Mouse (Mus musculus) testis, postnatal 10 days (tissue): ENCODE measurements around the gene Btbd17.
A peak's percentile ranks its signal among the peaks of the same experiment; 100 is the strongest.

Experiments
- DNase-seq: peaks from one replicate; pipeline ENCODE4 v3.0.0; 2021; ENCODE audit warnings: low spot score

Gene Btbd17

DNA sequence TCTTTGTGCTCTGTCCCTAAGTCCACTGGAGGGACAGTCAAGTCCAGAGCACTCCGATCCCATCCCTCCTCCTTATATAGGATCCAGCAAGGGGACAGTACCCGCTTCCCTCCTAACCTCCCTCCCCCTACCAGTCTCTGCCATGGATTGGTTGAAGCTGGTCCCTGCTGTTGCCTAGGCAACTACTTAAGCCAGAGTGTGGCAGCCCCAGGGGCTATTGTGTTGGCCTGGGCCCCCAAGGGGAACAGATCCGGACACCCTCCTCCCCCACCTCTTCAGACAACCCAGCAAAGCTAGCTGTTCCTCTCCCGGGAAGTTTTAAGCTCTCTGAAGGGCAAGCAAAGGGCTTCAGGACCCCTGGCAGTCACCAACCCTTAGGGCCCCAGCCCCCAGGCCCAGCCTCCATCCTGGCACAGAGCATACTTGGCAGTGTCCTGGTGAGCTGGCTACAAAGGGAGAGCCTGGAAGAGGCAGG, at the start of gene Btbd17:
Gene Btbd17 (minus strand): TSS at position 98 of the 475 bp plus-strand sequence.
- DNase-seq: no peak

DNA sequence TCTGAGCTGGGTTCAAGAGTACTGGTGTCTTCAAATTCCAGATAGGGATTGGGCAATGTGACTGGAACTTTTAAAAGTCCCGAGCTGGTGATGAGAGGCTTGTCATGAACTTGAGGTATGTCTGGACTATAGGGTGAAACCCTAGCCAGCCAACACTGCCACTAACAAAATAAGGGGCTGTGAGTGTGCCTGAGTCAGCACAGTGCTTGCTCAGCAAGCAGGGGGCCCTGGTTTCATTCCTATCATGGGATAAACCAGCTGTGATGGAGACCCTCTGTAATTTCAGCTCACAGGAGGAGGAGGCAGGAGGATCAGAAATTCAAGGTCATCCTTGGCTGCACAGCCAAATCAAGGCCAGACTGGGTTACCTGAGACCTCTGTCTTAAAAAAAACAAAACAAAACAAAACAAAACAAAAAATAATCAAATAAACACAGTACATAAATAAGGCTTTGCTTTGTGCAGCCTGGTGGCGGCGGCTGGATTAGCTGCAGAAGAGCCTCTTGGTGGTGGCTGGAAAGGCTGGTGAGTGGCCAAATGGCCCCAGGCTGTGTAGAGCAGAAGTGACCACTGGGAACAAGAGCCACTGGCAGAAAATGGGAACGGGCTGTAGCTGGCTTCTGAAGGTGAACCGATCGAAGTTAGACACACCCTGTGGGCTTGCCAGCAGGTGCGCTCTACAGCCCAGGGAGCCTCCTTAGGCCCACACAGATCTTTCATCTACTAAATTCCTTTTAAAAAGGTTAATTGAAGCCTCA, 48.9 kb upstream of the Btbd17 start:
- DNase-seq: no peak

DNA sequence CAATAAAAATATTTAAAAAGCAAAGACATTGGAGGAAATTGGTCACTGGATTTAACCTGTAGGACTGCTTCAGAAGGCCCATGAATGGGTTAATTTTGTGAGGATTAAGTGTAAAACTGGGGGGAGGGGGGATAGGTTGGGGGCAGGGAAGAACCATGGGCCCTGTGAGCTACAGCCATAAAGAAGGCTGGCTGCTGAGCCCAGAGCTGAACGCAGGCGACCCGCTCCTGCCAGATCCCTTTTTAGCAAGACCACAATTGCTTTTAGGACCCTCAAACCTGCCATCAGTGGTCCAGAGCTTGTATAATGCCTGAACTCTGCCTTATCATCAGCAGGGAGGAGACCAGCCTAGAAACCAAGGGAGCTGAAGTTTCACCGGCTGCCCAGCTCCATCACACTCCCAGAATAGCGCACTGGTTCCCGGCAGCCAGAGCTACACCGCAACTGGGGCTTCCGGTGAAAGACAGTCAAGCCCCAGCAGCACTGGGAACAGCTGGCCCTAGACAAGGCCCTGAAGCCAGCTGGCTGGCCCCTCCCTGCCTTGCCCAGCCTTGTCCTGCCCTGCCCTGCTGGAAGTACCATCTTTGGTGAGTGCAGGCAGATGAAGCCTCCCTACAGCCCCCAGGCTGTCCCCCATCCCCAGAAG, 48.2 kb upstream of the Btbd17 start:
- DNase-seq: no peak

DNA sequence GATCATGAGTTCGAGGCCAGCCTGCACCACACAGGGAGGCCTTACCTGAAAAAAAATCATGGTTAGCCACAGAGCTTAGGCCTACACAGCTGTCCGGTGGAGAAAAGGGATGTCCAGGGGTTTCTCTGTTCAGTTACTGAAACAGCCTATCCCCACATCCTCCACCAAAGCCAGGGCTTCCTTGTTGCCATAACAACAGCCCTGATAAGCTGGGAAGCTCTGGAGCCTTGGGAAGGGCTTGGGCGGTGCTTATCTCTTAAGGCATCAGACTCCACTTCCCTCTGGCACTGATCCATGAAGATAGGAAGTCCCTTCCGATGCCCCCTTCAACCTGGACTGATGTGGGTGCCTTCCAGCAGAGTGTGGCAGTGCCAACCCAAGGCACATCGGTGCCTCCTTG, 37.4 kb upstream of the Btbd17 start:
- DNase-seq: no peak

DNA sequence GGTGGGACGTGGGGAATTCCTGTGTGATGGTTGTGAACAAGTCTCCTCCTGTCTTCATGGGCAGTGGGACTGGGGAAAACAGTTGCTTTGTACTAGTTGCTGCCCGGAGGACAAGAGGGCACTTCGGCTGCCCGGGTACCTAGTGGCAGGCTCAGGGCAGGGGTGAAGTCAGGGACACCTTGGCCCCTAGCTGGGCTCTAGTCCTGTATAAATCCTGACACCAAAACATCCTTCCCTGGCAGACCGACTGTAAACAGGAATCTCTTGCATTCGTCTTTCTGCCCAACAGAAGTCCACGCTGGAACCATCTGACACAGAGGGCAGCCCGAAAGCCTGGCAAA, 34.7 kb upstream of the Btbd17 start:
- DNase-seq: no peak

DNA sequence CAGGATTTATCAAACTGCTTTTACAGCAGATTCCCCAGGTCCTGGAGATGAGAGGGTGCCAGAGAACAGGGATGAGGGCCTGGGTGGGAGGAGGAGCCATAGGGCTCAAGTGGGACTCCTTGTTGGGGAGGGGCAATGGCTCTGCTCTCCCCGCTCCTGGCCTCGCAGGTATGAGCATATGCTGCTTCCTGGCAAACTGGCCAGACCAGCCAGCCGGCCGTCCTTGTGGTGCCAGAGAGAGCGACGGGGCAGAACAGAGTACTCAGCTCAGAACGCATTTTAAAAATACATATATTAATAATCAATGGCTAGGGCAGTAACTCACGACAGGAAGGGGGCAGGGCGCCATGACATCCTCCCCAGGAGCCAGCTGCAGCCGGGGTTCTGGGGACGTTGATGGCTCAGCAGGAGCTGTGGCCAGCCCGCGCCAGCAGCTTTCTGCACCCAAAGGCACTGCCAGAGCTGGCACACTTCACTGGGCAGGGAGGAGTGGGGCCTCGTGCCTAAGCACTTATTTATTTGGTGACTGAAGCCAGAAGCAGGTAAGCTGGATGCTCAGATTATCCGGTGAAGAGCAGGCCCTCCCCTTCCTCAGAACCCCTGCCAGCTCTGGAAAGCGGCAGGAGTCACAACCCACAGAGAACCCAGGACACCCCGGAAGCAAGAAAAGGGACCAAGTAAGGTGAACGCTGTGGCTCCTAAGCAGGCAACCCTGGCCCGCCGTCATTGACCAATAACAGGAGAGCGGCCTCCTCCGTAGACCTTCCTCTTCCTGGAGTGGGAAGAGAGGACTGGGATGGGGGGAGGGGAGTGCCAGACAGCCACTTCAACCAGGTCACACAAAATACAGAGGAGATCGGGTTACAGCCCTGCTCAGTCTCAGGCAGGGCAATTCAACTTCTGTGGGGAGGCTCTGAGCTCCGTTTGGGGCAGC, 34.0 kb upstream of the Btbd17 start:
- peak; percentile 62 for DNase-seq

DNA sequence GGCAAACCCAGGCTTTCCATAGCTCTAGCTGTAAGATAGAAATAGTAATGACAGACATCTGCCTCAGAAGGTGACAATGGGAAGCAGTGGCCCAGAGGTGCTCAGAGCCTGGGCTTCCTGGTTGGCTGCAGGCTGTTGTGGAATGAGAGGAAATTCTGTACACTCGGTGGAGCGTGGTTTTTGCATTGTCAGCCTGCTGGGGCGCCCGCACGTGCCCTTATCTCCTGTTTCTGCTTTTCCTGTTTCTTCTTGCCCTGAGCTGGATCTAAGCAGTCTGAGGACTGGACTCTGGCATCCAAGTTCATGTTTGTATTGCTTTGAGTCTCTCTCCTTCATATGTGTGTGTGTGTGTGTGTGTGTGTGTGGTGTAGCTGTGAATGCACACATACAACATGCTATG, 30.9 kb upstream of the Btbd17 start:
- DNase-seq: no peak

DNA sequence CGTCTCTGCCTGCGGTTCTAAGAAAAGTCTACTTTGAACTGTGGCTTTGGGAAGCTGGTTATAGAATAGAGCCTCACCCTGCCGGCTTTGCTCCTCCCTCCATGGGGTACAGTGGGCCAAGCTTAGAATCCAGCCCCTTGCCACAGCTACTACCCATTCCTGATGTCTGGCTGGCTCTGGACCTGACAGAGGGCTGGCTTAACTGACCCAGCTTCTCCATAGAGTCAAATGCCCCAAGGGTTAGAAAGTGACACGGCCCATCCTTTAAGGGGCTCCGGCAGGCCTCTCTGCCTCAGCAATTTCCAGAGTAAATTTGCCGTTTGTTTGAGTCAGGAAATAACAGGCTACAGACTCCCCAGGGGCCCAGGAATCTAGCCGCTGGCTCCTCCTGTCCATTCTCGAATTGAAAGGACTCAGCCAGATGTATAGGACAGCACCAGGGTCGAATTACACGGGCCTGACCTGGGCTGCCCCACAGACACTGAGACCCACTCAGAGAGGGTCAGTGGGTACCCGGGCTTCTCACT, 27.5 kb upstream of the Btbd17 start:
- no peak for DNase-seq

DNA sequence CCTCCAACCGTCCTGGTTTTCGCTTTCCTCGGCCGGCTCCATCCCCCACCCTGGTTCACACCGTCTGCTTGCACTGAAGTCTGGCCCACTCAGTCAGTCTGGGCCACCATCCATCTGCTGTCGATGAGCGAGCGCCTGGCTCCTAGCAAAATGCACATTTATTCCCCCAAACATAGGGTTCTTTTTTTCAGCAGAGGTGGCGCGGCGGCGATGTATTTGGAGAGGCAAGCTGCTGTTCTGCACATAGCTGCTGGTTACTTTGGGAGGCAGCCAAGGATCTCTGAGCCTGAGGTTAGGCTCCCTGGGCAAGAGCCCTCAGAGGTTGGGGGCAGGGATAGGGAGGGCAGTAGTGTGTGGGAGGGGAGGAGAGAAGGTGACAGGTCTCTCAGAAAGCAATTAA, 27.0 kb upstream of the Btbd17 start:
- no peak for DNase-seq

DNA sequence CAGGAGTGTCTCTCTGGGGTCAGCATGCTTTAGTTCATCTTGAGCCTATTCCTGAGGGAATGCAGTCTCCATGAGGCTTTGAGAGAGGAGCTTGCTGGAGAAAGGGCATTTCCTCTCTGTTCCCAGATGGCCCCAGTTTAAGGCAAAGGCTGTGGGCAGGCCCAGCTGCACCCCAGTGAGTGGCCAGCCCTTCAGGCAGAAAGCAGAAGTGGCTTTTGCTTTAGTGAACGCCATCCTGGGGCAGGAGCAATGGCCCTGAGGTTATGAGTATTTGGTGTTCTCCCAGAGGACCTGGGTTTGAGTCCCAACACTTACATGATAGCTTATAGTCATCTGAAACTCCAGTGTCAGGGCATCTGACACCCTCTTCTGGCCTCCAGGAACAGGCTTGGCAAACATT, 25.6 kb upstream of the Btbd17 start:
- no peak for DNase-seq

DNA sequence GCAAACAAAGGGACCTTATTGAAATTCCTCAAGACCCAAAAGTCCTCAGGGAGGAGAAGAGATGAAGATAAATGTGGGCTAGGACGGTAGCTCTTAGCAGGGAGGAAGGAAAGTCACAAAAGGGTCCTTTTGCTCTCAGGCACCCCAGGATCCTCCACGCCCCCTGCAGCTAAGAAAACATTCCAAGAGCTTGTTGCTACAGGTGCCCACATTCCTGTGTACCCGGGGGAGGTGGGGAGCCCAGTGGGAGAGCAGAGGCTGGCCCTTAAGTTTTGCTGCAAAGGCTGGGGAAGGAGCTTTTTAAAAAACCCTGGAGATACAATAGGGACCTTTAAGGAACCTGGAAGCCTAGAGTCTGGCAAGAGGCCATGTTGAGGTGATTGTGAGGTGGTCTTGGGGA, 24.7 kb upstream of the Btbd17 start:
- no peak for DNase-seq

DNA sequence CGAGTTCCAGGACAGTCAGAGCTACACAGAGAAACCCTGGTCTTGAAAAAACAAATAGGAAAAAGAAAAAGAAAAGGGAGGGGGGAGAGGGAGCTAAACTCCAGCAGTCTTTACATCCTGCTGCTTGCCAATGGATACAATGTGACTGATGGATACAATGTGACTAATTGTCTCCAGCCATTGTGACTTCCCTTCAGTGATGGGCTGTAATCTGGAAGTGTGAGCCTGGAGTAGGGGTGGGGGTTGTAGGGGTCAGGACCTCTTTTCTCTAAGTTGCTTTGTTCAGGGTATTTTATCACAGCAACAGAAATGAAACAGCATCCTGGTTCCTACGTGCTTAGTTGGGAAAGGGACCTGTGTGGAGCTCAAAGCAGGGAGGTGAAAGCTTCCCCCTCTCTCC, 23.4 kb upstream of the Btbd17 start:
- no peak for DNase-seq

DNA sequence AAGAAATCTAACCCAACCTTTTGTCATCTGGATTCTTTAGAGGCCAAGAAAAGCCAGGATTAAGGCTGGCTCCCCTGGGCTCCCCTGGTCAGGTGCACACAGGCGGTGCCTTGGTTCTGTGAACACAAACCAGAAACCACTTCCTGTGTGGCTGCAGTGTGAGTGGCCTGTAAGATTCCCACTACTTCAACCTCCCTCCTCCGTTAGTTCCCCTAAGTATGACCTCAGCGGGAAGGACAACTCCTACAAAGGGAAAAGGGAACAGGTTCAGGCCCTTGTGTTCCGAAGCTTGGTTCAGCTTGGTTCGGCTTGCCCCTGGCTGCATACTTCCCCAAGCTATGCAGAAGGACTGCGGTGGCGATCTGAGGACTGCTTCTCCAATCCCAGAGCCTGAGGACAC, 22.4 kb upstream of the Btbd17 start:
- DNase-seq: no peak

DNA sequence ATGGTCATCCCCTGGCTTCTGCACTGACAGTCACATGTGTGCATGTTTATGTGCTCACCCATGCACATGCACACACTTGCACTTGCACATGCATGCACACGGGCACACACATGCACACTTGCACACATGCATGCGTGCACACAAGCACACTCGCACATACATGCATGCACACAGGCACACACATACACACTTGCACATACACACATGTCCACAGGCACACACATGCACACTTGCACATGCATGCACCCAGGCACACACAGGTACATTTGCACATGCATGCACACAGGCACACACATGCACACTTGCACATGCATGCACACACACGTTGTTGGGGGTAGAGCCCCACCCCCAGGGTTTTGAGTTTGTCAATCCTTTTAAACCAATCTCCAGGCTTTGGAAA, 21.2 kb upstream of the Btbd17 start:
- no peak for DNase-seq

DNA sequence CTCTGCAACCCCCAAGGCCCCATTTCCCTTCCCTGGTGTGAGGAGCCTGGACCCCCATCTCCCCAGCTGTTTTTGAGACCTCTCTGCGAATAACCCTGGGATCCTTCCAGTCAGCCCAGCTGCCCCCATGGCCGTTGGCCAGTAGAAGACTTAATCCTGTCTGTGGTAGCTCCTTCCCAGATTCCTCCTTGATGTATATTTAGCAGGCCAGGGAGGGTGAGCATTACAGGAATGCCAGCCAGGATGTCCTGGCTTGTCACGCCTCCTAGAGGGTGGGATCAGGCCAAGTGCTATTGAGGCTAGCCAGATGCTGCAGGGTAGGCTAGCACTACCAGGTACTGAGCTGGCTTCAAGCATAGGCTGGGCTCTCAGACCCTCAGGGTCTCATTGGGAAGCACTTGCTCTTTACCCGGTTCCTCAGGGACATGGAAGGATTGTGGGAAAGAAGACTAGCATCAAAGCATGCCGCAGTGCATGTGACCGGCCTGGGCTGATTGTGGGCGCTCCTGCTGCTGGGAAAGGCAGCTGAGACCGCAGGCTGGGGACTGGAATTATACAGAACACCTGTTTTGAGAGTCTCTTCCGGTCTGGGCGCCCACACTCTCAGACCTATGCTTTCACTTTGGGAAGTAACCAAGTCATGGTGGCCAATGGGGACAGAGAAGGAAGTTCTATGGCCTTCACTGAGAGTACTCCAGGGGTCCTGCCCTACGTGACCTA, 19.3 kb upstream of the Btbd17 start:
- DNase-seq: no peak

DNA sequence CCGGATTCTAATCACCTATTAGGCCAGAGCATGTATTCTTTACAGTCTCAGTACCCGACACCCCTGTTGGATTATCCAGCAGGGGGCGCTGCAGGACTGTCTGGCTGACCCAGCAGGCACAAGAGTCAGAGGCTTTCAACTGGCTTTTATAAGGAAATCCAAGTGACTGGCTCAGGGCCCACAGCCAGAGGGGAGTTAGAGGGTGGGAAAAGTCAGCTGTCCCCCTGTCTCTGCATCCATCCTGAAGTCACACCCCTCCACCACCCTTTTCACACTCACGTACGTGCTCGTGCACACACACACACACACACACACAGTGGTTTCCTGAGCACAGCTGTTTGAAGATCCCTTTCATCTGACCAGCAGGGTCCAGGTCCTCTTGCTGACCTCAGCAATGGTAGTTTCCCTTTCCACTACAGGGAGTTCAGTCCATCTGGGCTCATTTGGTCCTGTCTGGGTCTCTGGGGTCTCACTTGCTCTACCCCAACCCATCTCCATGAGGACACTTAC, 17.0 kb upstream of the Btbd17 start:
- peak; percentile 98 for DNase-seq

DNA sequence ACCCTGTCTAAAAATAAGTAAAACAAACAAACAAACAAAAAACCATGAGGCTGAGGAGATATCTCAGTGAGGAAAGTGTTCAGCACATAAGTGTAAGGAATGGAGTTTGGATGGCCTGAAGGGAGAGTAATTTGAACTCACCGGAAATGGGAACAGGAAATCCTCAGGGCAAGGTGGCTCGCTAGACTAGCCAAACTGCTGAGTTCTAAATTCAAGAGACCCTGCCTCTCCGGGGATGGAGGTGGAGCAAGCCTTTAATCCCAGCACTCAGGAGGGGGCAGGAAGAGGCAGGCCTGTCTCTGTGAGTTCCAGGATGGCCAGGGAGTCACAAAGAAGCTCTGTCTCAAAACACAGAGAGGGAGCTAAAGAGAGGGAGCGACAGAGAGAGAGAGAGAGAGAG, 14.6 kb upstream of the Btbd17 start:
- no peak for DNase-seq

DNA sequence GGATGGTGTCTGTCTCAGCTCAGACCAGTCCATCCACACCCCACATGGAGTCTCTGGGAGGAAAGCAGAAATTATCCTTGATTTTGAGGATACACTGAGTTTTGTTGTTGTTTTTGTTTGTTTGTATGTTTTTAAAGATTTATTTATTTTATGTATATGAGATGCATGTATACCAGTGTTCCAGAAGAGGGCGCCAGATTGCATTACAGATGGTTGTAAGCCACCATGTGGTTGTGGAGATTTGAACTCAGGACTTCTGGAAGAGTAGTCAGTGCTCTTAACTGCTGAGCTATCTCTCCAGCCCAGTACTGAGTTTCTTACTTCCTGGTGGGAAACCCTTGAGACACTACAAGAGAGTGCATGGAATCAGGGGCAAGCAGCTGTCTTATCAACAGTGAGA, 13.6 kb upstream of the Btbd17 start:
- DNase-seq: no peak

DNA sequence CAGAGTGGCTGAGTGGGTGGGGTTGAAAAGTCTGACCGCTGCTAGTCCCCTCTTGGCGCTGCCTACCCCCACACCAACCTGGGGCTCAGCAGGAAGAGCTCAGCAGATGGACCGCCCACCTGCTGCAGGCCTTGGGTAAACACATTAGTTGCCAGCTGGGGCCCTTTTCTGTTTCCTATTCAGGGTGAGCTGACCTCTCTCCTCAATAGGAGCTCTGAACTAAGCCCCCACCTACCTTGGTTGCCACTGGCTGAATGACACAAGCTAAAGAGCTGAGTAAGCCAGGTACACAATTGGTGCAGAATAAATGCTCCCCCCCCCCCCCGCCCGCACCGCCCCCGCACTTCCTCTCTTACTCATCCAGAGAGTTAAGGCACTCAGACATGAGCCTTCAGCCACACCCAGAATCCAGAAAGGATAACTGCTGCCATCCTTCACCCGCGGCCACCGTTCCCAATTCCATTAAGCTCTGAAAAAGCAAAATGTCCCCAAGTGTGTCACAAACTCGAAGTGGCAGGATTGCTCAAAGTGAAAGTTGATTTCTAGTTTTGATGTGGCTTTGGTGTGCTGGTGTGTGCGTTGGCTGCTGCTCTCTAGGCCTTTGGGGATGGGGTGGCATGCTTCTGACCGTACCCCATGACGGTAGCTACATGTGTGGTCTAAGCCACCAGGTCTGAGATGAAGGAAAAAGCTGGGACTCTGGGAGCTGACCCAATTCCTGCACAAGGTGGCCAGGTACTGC, 12.1 kb upstream of the Btbd17 start:
- DNase-seq: no peak

DNA sequence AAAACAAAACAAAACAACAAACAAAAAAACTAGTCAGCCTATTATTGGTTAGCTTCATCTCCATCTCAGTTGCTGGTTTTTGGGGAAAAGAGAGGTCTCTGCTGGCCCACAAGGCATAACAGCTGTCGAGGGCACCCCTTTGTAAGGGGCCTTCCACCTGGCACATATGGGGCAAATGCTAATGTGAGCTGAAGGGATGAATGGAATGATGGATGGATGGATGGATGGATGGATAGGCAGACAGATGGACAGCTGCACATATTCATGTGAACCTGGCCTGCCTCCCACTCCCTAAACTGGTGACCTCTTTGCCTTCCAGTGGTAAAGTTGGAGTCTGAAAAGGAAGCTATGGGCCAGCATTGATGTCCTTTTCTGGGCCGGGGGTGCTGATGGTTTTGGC, 11.3 kb upstream of the Btbd17 start:
- no peak for DNase-seq

DNA sequence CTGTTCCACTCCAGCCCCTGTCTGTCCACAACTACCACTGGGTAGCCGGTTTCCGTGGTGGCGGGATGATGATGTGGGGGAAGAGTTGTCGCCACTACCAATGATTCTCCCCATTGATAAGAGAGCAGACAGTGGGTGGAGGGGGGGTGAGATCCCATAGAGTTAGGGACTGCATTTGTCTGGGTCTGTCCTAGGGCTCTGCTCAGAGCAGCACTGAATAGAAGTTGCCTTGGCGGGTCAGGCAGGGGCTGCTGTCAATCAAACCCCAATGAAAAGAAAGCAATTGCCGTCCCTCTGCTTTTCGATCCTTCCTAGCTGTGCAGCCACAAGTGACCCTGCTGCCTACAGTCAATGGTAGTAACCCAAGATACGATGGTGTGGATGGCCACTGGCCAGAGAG, 8.2 kb upstream of the Btbd17 start:
- no peak for DNase-seq
